Mouse (Mus musculus) heart, postnatal 0 days (tissue): ENCODE results near the gene Atf6b. TPM values are rescaled to one million over a fixed set of nuclear protein-coding genes. Genes with fewer than 3 reads are reported as not detected.
A peak's percentile ranks its signal among the peaks of the same experiment; 100 is the strongest.

Source experiments
- ATAC-seq: fragments of 200-750 bp; cut with Nextera tagmentation; 2 replicates; pipeline ENCODE4 v1.8.0; 2017; ENCODE audit warnings: low read depth, moderate number of reproducible peaks, moderate library complexity; ENCODE audit not compliant: insufficient read depth
- DNase-seq: peaks from one replicate; pipeline ENCODE4 v3.0.0-alpha.2; 2016; ENCODE audit warnings: low spot score
- H3K27ac ChIP-seq: fragments of 300-500 bp; sonication (generic); 2 replicates; pipeline ENCODE4 v1.5.1; 2014; ENCODE audit warnings: low read depth, mild to moderate bottlenecking
- H3K27me3 ChIP-seq: fragments of 300-500 bp; sonication (generic); 2 replicates; pipeline ENCODE4 v1.6.1; 2014; ENCODE audit warnings: low read length, mixed read lengths; ENCODE audit not compliant: control insufficient read depth, insufficient read depth
- H3K36me3 ChIP-seq: fragments of 300-500 bp; sonication (generic); replicated peaks from 2 replicates; pipeline ENCODE4 v1.6.1; 2014; ENCODE audit warnings: low read length, mixed read lengths; ENCODE audit not compliant: control insufficient read depth, insufficient read depth
- H3K4me1 ChIP-seq: fragments of 300-500 bp; sonication (generic); 2 replicates; pipeline ENCODE4 v1.6.1; 2014; ENCODE audit warnings: antibody characterized with exemption; ENCODE audit not compliant: control insufficient read depth, insufficient read depth
- H3K4me2 ChIP-seq: fragments of 300-500 bp; sonication (generic); 2 replicates; pipeline ENCODE4 v1.6.1; 2014; ENCODE audit warnings: low read depth, mild to moderate bottlenecking, low read length, moderate library complexity
- H3K4me3 ChIP-seq: fragments of 300-500 bp; sonication (generic); 2 replicates; pipeline ENCODE4 v1.5.1; 2014; ENCODE audit warnings: low read depth, low read length
- H3K9ac ChIP-seq: fragments of 300-500 bp; sonication (generic); replicated peaks from 2 replicates; pipeline ENCODE4 v1.6.1; 2014; ENCODE audit warnings: low read depth, low read length, mixed read lengths
- H3K9me3 ChIP-seq: fragments of 300-500 bp; sonication (generic); replicated peaks from 2 replicates; pipeline ENCODE4 v1.6.1; 2016; ENCODE audit warnings: low read length; ENCODE audit not compliant: control insufficient read depth
- CTCF ChIP-seq: IDR thresholded peaks from 2 replicates; pipeline ENCODE4 v1.5.1; 2016; ENCODE audit warnings: antibody characterized with exemption, control low read depth, low read depth
- EP300 ChIP-seq: IDR thresholded peaks from 2 replicates; pipeline ENCODE4 v1.6.1; 2016; ENCODE audit warnings: antibody characterized with exemption, low read depth
- WGBS: fragments of 180-500 bp; shearing (Covaris S2); extraction: QIAGEN DNeasy Blood & Tissue Kit; methylation state at CpG from one replicate; pipeline ENCODE4 v1.1.7; 2014; 5-methylcytosine and 5-hydroxymethylcytosine counted together
- polyA plus RNA-seq: library from polyadenylated mRNA; unstranded; fragments of >200 nt; fragmentation: Nextera tagmentation; extraction: Ambion mirVana; gene quantifications from 2 replicates; pipeline ENCODE4 v1.2.1, GENCODE M21; 2015
- total RNA-seq: library from RNA; depleted of rRNA; stranded (reverse); fragments of >200 nt; gene quantifications from 2 replicates; pipeline ENCODE4 v1.2.3, GENCODE M21; 2014; ENCODE audit warnings: low replicate concordance

Gene Atf6b
- total and polyA plus RNA-seq, 2 experiments from 2014 or later, result 16.6 to 22.5 TPM

DNA sequence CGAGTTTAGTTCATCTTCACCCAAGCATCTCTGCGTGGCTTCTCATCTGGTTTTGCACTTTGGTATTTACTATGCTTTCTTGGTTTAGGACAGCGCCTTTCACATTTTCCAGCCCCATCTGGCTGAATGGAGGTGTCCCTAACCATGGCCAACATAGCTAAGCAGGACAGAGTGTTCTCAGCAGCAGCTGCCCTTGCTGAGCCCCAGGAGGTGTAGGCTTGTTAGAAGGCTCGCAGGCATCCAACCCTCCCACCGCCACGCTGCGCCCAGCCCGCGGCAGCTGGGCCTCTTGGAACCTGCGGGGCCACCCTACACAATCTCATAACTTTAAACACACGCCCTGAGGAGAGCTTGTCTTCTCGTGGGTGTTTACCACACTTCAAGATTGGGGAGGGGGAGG lies 29.7 kb downstream of the Atf6b start:
- no peak for DNase-seq
- H3K27me3 ChIP-seq, result peaks cover 44% of the 10 kb centered on the region
- WGBS, result 66% methylated on average over 12 of the region's 12 CpGs

DNA sequence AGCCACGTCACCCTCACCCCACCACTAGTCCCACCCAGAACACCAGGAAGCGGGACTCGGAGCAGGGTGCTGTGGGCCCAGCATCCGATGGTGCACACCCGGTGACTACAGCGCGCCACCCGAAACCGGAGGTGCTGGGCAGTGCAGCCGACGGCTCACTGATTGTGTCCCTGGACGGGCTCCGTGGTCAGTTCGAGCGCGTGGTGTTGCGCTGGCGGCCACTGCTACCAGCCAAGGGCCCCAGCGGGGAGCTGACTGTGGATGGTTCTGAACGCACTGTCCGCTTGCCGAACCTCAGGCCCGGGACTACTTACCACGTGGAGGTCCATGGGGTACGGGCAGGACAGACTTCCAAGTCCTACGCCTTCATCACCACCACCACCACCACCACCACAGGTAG lies 33.2 kb downstream of the Atf6b start:
- ATAC-seq, result no peak
- Histone ChIP-seq H3K4me1 (peaks cover 30% of the 10 kb centered on the region), H3K4me2 (no peak overlapping the region), H3K27ac (no peak overlapping the region), H3K9me3 (no peaks in the 10 kb centered on the region), H3K9ac (no peak overlapping the region), H3K27me3 (peaks cover 21% of the 10 kb centered on the region), H3K36me3 (no peaks in the 10 kb centered on the region), H3K4me3 (no peak overlapping the region)
- DNase-seq, result no peak
- TF ChIP-seq CTCF (no peak), EP300 (no peak)
- 84% methylated on average over 26 of the region's 26 CpGs for WGBS

More for the DNA sequence above, 29.7 kb downstream of the Atf6b start:
- no peak for TF ChIP-seq EP300
- TF ChIP-seq CTCF, result no peak
- H3K36me3 ChIP-seq, result no peaks in the 10 kb centered on the region
- H3K9me3 ChIP-seq, result no peaks in the 10 kb centered on the region
- no peak overlapping the region for H3K4me2 ChIP-seq
- peaks cover 23% of the 10 kb centered on the region for H3K4me1 ChIP-seq
- no peak overlapping the region for H3K9ac ChIP-seq
- no peak for ATAC-seq
- no peak overlapping the region for H3K4me3 ChIP-seq
- no peak overlapping the region for H3K27ac ChIP-seq

DNA sequence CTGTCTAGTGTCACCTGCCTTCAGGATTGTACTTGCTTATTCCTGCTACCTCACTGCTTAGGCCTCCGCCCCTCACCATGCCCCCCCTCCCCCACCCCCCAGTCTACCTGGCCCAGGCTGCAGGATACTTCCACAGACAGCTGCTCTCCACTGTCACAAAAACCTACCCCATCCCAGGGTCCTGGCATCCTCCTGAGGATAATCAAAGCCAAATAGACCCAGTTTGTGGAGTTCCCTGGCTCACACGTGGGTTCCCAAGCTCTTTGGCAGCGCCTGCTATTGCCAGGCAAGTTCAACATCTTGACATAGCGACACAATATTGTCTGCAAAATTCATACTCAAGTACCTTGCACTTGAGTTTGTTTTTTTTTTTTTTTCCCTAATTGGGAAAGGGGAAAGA lies 33.7 kb downstream of the Atf6b start:
- H3K27ac ChIP-seq, result no peak overlapping the region

DNA sequence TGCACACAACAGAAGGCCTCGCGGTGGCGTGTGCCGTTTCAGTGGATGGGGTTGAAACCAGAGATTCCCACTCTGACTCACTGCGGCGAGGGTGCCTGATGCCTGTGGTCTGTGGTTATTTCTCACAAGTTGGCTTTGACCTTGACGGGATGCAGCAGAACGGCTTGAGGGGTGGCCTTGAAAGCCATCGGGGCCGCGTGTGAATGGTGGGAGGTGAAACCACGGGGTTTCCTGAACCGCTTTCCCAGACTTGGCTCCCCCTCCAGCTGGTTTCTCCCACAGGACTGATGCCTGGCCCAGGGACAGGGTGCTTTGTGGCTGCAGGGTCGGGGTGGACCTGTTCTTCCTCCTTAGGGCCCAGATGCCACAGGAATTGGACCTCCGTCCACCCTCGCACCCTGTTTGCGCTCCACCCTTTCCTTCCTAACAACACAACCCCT lies 34.2 kb downstream of the Atf6b start:
- H3K9me3 ChIP-seq, result no peaks in the 10 kb centered on the region
- WGBS, result 57% methylated on average over 17 of the region's 17 CpGs
- H3K27me3 ChIP-seq, result peaks cover 18% of the 10 kb centered on the region
- ATAC-seq (no peak), DNase-seq (no peak)
- H3K36me3 ChIP-seq, result no peaks in the 10 kb centered on the region
- H3K9ac ChIP-seq, result no peak overlapping the region
- peaks cover 22% of the 10 kb centered on the region for H3K4me1 ChIP-seq
- no peak overlapping the region; the same call in 1 of the 2 replicates for H3K27ac ChIP-seq
- H3K4me2 ChIP-seq, result no peak overlapping the region
- TF ChIP-seq EP300 (no peak), CTCF (no peak)
- H3K4me3 ChIP-seq, result no peak overlapping the region

More for the DNA sequence above, 33.7 kb downstream of the Atf6b start:
- DNase-seq, result no peak
- H3K27me3 ChIP-seq, result peaks cover 21% of the 10 kb centered on the region
- no peak for ATAC-seq
- H3K9me3 ChIP-seq, result no peaks in the 10 kb centered on the region
- TF ChIP-seq CTCF, result no peak
- no peak for TF ChIP-seq EP300
- H3K4me3 ChIP-seq, result no peak overlapping the region
- no peak overlapping the region for H3K9ac ChIP-seq
- no peaks in the 10 kb centered on the region for H3K36me3 ChIP-seq
- H3K4me1 ChIP-seq, result peaks cover 27% of the 10 kb centered on the region
- H3K4me2 ChIP-seq, result no peak overlapping the region
- WGBS, result 83% methylated on average over 4 of the region's 4 CpGs

DNA sequence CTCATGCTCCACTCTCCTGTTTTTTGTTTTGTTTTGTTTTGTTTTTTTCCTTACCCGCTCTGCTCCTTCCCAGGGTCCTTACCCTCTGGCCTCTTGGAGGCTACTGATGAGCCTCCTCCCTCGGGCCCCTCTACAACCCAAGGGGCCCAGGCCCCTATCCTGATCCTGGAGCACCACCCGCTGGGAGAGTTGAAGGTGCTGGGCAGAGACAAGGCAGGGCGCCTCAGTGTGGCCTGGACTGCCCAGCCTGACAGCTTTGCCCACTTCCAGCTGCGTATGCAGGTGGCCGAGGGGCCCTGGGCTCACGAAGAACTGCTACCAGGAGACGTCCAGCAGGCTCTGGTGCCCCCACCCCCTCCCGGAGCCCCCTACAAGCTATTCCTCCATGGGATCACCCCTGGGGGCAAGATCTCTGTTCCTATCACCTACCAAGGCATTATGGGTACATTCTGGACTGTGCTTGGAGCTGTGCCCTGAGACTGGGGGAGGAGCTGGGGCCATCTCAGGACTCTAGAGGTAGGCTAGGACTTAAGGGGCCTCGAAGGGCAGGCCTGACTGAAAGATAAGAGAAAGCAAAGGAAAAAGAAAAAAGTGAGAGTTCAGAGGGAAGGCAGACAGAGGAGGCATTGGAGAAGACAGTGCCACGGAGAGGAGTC lies 35.1 kb downstream of the Atf6b start:
- Histone ChIP-seq H3K4me2 (no peak overlapping the region), H3K9ac (no peak overlapping the region)
- no peak for DNase-seq

DNA sequence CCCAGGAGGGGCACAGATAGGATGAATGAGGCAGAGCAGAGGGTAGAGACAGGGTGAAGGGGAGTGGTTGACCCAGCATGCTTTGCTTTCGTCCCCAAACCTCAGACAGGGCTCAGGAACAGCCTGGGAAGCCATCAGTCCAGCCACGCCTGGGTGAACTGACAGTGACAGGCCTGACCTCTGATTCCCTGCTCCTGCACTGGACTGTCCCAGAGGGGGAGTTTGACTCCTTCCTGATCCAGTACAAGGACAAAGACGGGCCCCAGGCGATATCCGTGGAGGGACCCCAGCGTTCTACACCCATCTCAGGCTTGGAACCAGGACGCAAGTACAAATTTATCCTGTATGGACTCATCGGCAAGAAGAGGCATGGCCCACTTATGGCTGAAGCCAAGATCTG lies 36.2 kb downstream of the Atf6b start:
- no peak for DNase-seq
- Histone ChIP-seq H3K4me3 (no peak overlapping the region), H3K9me3 (no peaks in the 10 kb centered on the region), H3K27me3 (peaks cover 16% of the 10 kb centered on the region), H3K4me2 (no peak overlapping the region), H3K36me3 (no peaks in the 10 kb centered on the region), H3K4me1 (peaks cover 22% of the 10 kb centered on the region), H3K27ac (peak overlapping the region; percentile 68), H3K9ac (no peak overlapping the region)
- WGBS, result 73% methylated on average over 8 of the region's 8 CpGs
- TF ChIP-seq EP300 (no peak), CTCF (no peak)
- no peak for ATAC-seq

More for the DNA sequence above, 35.1 kb downstream of the Atf6b start:
- ATAC-seq, result no peak
- Histone ChIP-seq H3K27me3 (peaks cover 16% of the 10 kb centered on the region), H3K9me3 (no peaks in the 10 kb centered on the region), H3K27ac (no peak overlapping the region), H3K36me3 (no peaks in the 10 kb centered on the region), H3K4me1 (peaks cover 22% of the 10 kb centered on the region), H3K4me3 (no peak overlapping the region)
- WGBS, result 56% methylated on average over 11 of the region's 11 CpGs
- TF ChIP-seq EP300, result no peak
- TF ChIP-seq CTCF, result no peak
